Mouse (Mus musculus): ENCODE results near the gene Pxmp4.

Pxmp4 gene

GRCm38 (mm10) chr2:154603638-154604153 lies at the start of gene Pxmp4:
Pxmp4 (minus strand) TSS chr2:154603708.
- DNase-seq, result peak; percentile 99

DNA sequence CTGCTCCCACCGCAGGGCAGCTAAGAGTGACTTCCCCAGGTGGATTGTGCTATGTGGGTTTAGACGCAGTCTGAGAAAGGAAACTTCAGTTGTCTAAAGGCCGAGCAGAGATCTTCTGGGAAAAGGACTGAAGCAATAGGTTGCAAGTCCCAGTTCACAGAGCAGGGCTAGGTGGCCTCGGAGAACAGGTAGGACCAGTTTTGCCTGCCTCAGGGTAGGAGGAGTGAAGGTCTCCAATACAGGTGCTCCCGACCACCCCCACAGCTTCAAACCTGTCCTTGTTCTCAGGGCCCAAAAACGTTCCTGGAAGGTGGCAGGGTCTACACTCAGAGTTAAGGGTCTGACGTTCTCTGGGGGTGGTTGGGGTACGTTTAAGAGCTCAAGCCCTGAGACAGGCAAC lies 47.9 kb upstream of the Pxmp4 start, which contains the start of gene Chmp4b:
Chmp4b (plus strand) TSS at position 343 of the 400 bp plus-strand sequence.
- DNase-seq, result peak; percentile 54

GRCm38 (mm10) chr2:154650404-154650803 lies 46.9 kb upstream of the Pxmp4 start:
- DNase-seq, result no peak

DNA sequence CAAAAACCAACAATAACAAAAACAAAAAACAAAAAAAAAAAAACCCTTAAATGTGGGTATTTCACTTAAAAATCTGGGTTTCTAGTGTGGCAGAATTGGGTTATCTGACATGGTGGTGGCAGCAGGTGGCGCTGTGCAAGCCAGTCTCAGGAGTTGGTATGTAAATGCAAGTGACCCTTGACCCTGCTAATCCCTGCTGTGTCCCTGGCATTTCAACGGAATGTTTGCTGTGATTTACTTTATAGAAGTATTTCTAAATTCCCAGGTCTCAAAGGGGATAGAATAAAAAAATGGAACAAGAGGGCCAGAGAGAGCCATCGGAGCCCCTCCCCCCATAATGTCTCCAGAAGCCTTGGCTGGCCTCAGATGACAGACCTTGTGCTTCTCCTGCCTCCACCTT lies 44.6 kb upstream of the Pxmp4 start:
- peak; percentile 25 for DNase-seq

- DNase-seq, result peak; percentile 54
Observed at GRCm38 (mm10) chr2:154646634-154647033, 43.1 kb upstream of the Pxmp4 start.

- DNase-seq, result no peak
Observed at GRCm38 (mm10) chr2:154642712-154643385, 39.3 kb upstream of the Pxmp4 start.

GRCm38 (mm10) chr2:154642005-154642459 lies 38.5 kb upstream of the Pxmp4 start:
- DNase-seq, result peak; percentile 41

GRCm38 (mm10) chr2:154641176-154641575 lies 37.7 kb upstream of the Pxmp4 start:
- peak; percentile 46 for DNase-seq

GRCm38 (mm10) chr2:154639115-154639514 lies 35.6 kb upstream of the Pxmp4 start:
- no peak for DNase-seq

GRCm38 (mm10) chr2:154638521-154638920 lies 35.0 kb upstream of the Pxmp4 start:
- DNase-seq, result no peak

DNA sequence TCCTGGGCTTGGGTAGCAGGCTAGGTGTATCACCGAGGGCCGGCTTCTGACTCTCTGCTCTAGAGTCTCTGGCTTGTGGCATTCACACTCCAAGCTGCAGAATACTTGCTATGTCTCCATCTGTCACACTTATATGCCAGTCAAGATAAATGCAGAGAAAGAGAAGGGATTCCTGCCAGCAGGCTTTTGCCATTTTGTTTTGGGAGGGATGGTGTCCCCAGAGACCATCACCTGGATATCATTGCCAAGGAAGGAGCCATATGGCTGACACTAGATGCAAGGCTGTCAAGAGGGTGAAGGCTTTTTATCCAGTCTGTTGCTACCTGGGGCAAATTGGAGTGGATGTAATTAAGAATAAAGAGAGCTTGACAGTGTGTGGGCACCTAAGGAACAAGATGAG lies 32.3 kb upstream of the Pxmp4 start:
- no peak for DNase-seq

DNA sequence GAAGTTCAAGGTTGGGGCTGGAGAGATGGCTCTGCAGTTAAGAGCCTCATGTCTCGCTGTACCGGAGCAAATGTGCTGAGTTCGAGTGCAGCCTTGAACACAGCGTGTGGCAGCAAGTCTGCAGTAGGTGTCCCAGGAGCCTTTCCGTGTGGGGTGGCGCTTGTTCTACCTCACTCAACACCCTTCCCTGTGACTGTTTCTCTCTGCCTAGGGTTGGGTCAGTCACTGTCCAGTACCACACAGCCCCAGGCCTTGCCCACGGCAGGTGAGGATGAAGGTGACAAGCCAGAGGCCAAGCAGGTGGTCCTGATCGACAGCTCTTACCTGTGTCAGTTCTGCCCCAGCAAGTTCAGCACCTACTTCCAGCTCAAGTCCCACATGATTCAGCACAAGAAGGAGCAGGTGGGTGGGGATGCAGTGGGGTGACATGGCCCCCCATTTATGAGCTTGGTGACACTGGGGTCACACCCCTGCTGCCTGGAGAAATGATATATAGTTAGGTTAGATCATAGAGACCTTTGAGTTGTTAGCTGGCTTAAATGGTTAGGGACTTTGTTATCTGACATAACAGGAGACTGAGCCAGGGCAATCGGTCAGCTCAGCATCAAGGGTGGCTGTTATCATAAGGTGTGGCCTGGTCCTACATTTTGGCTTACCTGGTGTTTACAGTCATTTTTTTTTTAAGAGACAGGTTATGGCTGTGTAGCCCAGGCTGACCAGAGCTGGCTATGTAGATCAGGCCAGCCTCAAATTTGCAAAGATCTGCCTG lies 30.6 kb upstream of the Pxmp4 start:
- no peak for DNase-seq

DNA sequence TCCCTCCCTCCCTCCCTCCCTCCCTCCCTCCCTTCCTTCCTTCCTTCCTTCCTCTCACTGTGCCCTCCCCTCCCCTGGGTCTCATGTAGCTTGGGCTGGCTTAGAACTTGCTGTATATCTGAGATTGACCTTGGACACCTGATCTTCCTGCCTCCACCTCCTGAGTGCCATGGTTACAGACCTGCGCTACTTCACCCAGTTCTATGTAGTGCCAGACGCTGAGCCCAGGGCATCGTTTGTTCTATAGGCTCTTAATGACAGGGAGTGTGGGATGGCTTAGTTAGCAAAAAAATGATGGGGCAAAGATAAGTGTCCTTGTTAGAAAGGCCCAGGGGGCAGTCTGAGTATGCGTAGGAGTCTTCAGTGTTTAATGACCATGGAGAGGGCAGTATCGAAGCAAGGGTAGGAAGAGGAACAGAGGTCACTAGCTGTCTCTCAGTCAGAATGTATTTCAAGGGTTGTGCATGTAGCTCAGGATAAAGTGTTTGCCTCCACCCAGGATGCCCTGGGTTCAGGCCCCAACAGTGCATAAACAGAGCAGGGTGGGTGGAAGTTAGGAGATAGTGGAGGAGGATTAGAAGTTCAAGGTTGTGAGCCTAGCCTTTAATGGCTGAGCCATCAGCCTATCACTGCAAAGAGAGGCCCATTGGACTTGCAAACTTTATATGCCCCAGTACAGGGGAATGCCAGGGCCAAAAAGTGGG lies 29.7 kb upstream of the Pxmp4 start:
- no peak for DNase-seq

DNA sequence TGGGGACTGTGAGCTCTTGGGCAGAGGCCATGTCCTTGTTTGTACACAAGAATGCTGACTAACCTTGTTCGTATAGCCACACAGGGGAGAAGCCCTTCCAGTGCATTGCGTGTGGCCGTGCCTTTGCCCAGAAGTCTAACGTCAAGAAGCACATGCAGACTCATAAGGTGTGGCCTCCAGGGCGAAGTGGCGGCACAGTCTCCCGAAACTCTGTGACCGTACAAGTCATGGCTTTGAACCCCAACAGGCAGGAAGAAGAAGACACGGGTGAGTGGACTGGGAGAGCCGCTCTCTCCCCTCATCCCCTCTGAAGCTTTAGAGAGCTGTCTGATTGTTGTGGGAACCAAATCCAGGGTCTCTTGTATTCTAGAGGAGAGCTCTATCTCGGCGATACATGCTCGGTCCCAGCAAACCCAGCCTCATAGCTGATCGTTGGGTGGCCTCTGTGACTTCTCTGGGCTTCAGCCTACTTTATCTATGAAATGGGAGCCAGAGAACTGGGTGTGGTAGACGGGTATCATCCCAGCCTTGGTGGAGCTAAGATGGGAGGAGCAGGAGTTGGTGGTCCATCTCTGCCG lies 28.8 kb upstream of the Pxmp4 start:
- DNase-seq, result no peak

- no peak for DNase-seq
Observed at GRCm38 (mm10) chr2:154630531-154630930, 27.0 kb upstream of the Pxmp4 start.

DNA sequence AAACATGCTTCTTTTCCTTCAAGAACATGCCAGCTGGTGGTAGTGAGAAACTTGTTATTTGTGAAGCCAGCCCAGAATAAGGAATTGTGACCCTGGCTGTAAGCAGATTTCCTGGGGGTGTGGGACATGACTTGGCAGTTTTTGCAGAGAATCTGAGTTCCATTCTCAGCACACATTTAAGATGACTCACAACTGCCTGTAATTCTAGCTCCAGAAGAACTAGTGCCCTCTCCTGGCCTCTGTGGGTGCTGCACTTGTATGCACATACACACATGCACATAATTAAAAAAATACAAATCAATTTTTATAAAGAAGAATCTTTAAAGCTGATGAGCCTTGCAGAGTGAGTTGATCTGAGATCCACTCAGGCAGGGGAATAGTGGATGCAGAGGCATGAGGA lies 20.6 kb upstream of the Pxmp4 start:
- no peak for DNase-seq

GRCm38 (mm10) chr2:154621684-154622083 lies 18.2 kb upstream of the Pxmp4 start:
- no peak for DNase-seq

GRCm38 (mm10) chr2:154617061-154617460 lies 13.6 kb upstream of the Pxmp4 start:
- DNase-seq, result no peak

DNA sequence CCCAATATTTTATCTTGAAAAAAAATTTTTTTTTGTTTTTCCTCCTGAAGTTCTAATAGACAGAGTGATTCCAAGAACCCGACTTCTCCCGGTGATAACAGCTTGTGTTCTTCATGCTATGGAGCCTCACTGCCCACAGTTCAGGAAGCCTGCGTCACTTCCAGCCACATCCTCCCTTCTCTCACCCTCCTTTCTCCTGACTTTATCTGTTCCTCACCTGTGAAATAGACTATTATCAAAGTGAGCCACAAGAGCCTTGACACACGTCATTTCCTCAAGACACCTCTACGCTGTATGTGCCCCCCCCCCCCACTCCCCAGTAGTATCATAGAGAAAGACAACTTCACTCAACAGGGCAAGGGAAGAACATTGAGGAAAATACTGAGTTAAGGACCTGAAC lies 12.2 kb upstream of the Pxmp4 start:
- DNase-seq, result no peak

DNA sequence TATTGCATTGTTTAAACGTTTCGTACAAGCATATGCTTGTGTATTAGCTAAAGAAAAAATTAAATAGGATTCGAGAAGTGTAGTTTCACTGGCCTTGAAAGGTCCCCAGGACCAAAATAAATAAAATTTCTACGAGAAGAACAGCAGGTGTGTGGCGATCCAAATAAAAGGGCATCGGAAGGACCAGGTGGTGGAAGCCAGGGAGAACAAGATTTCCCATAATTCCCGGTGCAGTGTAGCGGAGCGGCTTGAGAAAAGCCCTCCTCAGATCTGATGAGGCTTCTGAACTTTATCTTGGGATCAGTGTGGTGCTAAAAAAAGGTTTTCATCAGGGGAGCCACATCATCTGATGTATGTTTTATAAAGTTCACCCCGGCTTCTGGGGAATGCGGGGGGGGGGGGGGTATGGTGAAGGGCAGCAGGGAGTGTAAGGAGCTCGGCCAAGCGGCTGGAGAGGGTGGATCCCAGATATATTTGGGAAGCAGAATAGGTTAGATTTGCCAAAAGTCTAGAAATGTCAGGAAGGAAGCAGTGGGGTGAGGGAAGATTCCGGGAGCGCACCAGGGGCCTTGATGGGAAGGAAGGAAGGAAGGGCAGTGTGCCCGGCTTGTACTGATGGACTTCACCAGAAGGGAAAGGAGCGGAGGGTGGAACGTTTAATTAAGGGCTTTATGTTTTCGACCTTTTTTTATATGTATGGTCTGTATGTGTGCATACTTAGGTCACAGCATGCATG lies 11.5 kb upstream of the Pxmp4 start:
- DNase-seq, result no peak

- peak; percentile 93 for DNase-seq
Observed at GRCm38 (mm10) chr2:154613118-154614115, 9.9 kb upstream of the Pxmp4 start, which contains the start of the genes Zfp341 and 4930519P11Rik. Zfp341 (plus strand) TSS chr2:154613297. 4930519P11Rik (minus strand) TSS chr2:154613437.

All from lung, postnatal 10 days (tissue).